Mouse (Mus musculus) spleen, adult 2 months (tissue): ENCODE data around the gene Fmo4. TPM values are rescaled to one million over a fixed set of nuclear protein-coding genes. Genes with fewer than 3 reads are reported as not detected.

ENCODE experiments used
- DNase-seq, 2 experiments: peaks; one replicate each; pipeline versions ENCODE4 v3.0.0 to v3.0.0-alpha.2; 2012 to 2021; ENCODE audit warnings: low spot score in 2 of 2, low read depth in 1 of 2
- H3K27ac ChIP-seq: fragments of 200-500 bp; 2 replicates; pipeline ENCODE4 v1.5.1; 2012; ENCODE audit warnings: low read length, inconsistent platforms; ENCODE audit not compliant: insufficient read depth
- H3K27me3 ChIP-seq: fragments of 200-500 bp; 2 replicates; pipeline ENCODE4 v1.6.1; 2012; ENCODE audit warnings: mild to moderate bottlenecking, moderate library complexity, low read length, inconsistent platforms; ENCODE audit not compliant: control insufficient read depth, insufficient read depth
- H3K36me3 ChIP-seq: fragments of 200-500 bp; 2 replicates; pipeline ENCODE4 v1.6.1; 2012; ENCODE audit warnings: mild to moderate bottlenecking, low read length, inconsistent platforms; ENCODE audit not compliant: control insufficient read depth, insufficient read depth
- H3K4me1 ChIP-seq: fragments of 200-500 bp; 2 replicates; pipeline ENCODE4 v1.6.1; 2011; ENCODE audit warnings: inconsistent platforms; ENCODE audit not compliant: control insufficient read depth, insufficient read depth, insufficient read length
- H3K4me3 ChIP-seq: fragments of 200-500 bp; 2 replicates; pipeline ENCODE4 v1.5.1; 2011; ENCODE audit warnings: mild to moderate bottlenecking, inconsistent platforms; ENCODE audit not compliant: insufficient read depth, insufficient read length; ENCODE audit errors: extremely low read depth
- CTCF ChIP-seq: fragments of 200-500 bp; IDR thresholded peaks from 2 replicates; pipeline ENCODE4 v1.5.1; 2011; ENCODE audit warnings: mild to moderate bottlenecking, inconsistent platforms; ENCODE audit not compliant: insufficient read depth, insufficient read length, insufficient replicate concordance; ENCODE audit errors: extremely low read depth
- POLR2A ChIP-seq: fragments of 200-500 bp; IDR thresholded peaks from 2 replicates; pipeline ENCODE4 v1.6.1; 2011; ENCODE audit warnings: low read depth, low read length, inconsistent platforms
- WGBS: fragments of 180-500 bp; shearing (Covaris S2); methylation state at CpG from one replicate; pipeline ENCODE4 v1.1.7; 2018; 5-methylcytosine and 5-hydroxymethylcytosine counted together
- polyA plus RNA-seq: library from polyadenylated mRNA; depleted of rRNA; stranded (reverse); fragments of >200 nt; gene quantifications from 2 replicates; pipeline ENCODE4 v1.2.3, GENCODE M21; 2012; rRNA removed

The Fmo4 gene
- not detected in 2 replicates for polyA plus RNA-seq

- no peaks in the 10 kb centered on the region for H3K27me3 ChIP-seq
- whole genome bisulfite sequencing, result 51% methylated on average over 8 of the region's 8 CpGs
- H3K4me1 ChIP-seq, result no peaks in the 10 kb centered on the region
- TF ChIP-seq POLR2A (no peak), CTCF (no peak)
- H3K4me3 ChIP-seq, result no peak within 1 kb of the TSS
- no peak within 1 kb of the TSS for H3K27ac ChIP-seq
- DNase-seq, result no peak
- no peaks in the 10 kb centered on the region for H3K36me3 ChIP-seq
Measured at GRCm38 (mm10) chr1:162813836-162814156, at the start of gene Fmo4. Fmo4 (minus strand) TSS chr1:162813972.

GRCm38 (mm10) chr1:162862328-162862727, 48.6 kb upstream of the Fmo4 start:
- H3K36me3 ChIP-seq, result no peaks in the 10 kb centered on the region
- no peak overlapping the region for H3K4me3 ChIP-seq
- no peak for TF ChIP-seq CTCF
- TF ChIP-seq POLR2A, result no peak
- no peaks in the 10 kb centered on the region for H3K27me3 ChIP-seq
- 93% methylated on average over 1 of the region's 1 CpGs for WGBS
- no peak for DNase-seq
- H3K27ac ChIP-seq, result no peak overlapping the region
- H3K4me1 ChIP-seq, result no peaks in the 10 kb centered on the region

DNA sequence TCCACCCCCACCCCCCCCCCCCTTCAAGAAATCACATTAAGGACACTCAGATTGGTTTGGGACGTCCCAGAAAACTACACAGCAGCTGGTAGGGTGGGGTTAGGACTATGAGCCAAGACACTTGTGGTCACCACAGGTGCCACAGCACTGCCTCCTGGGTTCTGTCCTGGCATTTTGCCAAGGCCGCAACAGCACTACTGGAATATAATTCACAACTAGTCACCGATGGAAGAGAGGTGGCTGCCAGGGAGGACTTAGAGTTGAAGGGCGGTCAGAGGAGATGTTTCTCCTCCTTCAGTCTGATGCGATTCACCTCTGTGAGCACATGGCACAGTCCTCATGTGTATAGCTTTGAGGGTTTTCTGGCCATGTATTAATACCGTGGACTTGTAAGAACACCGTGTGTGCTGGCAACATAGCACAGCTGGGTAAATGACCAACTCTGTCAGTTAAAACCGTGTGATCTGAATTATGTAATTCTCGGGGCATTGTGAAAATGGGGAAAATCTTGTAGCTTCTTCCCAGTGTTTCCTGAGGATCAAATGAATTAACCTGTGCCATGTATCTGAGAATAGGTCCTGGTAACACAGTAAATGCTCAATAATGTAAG, 46.3 kb upstream of the Fmo4 start:
- H3K36me3 ChIP-seq, result no peaks in the 10 kb centered on the region
- no peak for DNase-seq
- no peaks in the 10 kb centered on the region for H3K4me1 ChIP-seq
- no peak overlapping the region for H3K4me3 ChIP-seq
- no peaks in the 10 kb centered on the region for H3K27me3 ChIP-seq
- 70% methylated on average over 9 of the region's 9 CpGs for WGBS
- TF ChIP-seq CTCF, result no peak
- TF ChIP-seq POLR2A, result no peak
- H3K27ac ChIP-seq, result no peak overlapping the region

DNA sequence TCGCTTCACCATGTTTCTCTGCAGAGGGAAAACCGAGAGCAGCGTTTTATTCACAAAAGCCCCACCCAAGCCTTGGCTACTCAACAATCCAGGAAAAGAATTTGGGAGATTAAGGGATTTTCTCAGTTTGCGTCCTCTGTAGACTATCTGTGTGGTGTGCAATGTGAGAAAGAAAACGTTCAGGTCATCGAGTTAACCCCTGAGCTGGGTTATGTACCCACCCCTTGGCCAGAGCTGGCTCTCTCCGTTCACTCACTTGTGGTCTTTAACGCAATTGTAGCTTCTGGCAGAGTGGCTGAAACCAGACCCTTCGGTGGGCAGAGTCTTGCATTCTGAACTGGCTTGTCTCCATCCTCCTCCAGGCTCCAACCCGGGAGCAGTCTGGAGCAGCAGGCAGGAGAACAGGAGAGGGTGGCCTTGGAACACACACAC, 45.8 kb upstream of the Fmo4 start:
- no peaks in the 10 kb centered on the region for H3K36me3 ChIP-seq
- DNase-seq, result no peak
- WGBS, result 79% methylated on average over 10 of the region's 10 CpGs
- H3K4me3 ChIP-seq, result no peak overlapping the region
- H3K27me3 ChIP-seq, result no peaks in the 10 kb centered on the region
- H3K27ac ChIP-seq, result no peak overlapping the region
- TF ChIP-seq POLR2A (no peak), CTCF (no peak)
- H3K4me1 ChIP-seq, result no peaks in the 10 kb centered on the region

GRCm38 (mm10) chr1:162858748-162859130, 45.0 kb upstream of the Fmo4 start:
- H3K27ac ChIP-seq, result no peak overlapping the region
- no peaks in the 10 kb centered on the region for H3K4me1 ChIP-seq
- 73% methylated on average over 12 of the region's 12 CpGs for WGBS
- no peak overlapping the region for H3K4me3 ChIP-seq
- H3K27me3 ChIP-seq, result no peaks in the 10 kb centered on the region
- H3K36me3 ChIP-seq, result no peaks in the 10 kb centered on the region
- TF ChIP-seq POLR2A (no peak), CTCF (no peak)
- no peak for DNase-seq

DNA sequence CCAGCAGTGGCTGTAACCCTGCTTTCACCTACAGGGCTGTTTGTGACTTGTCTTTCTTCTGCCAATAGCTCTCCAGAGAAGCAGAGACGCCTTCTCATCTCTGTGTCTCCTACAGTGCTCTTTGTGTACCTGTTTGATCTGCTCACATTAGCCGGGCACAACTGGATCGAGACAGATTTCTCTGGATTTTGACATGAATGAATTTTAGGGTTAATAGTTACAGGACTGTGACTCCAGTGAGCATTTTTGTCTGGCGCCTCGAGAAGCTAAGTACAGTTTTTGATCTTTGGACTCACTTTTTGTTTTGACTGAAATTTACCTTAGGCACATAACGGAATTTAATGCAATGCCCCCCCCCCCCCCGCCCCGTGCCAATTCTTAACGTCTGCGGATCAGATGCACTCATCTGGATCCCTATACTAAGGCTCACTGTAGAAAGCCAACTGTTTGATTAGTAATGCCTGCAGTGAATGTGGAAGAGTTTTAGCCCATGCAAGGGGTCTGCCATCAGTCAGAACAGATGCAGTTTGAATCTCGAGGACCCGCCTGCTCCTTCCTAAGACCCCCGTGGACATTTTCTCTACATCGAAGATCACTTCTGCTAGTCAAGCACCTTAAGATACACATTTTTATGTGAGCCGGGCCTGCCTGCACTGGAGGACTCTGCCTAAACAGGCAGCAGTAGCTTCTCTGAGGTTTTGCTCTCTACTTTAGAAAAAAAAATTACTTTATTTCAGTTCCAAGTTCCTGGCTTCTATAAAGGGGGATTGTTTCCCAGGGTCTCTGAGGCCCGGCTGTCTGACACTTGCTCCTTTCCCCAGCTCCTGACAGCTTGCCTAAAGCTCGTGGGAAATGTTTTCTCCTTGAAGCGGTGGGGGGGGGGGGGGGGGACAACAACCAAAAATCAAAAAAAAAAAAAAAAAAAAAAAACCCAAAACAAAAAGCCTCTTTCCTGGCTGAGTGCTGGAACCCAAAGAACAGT, 44.3 kb upstream of the Fmo4 start:
- WGBS, result 82% methylated on average over 18 of the region's 18 CpGs
- H3K27ac ChIP-seq, result no peak overlapping the region

More for the DNA sequence above, 44.3 kb upstream of the Fmo4 start:
- H3K4me1 ChIP-seq, result no peaks in the 10 kb centered on the region
- no peak for TF ChIP-seq POLR2A
- TF ChIP-seq CTCF, result no peak
- H3K4me3 ChIP-seq, result no peak overlapping the region
- DNase-seq, result no peak
- no peaks in the 10 kb centered on the region for H3K36me3 ChIP-seq
- no peaks in the 10 kb centered on the region for H3K27me3 ChIP-seq
